Mouse (Mus musculus) lung, embryonic 16.5 days (tissue): ENCODE data around the gene Lct. TPM values are rescaled to one million over a fixed set of nuclear protein-coding genes. Genes with fewer than 3 reads are reported as not detected.

Experiments used
- ATAC-seq: fragments of 200-750 bp; cut with Nextera tagmentation; 2 replicates; pipeline ENCODE4 v1.8.0; 2017; ENCODE audit warnings: low read depth, mild to moderate bottlenecking, moderate library complexity
- H3K27ac ChIP-seq: fragments of 300-500 bp; sonication (generic); 2 replicates; pipeline ENCODE4 v1.5.1; 2014; ENCODE audit warnings: mild to moderate bottlenecking, control low read depth, low read length
- H3K27me3 ChIP-seq: fragments of 300-500 bp; sonication (generic); 2 replicates; pipeline ENCODE4 v1.6.1; 2014; ENCODE audit warnings: low read depth, low read length, mixed read lengths; ENCODE audit not compliant: control insufficient read depth, insufficient read depth
- H3K36me3 ChIP-seq: fragments of 300-500 bp; sonication (generic); 2 replicates; pipeline ENCODE4 v1.6.1; 2014; ENCODE audit warnings: low read length; ENCODE audit not compliant: control insufficient read depth, insufficient read depth
- H3K4me1 ChIP-seq: fragments of 300-500 bp; sonication (generic); replicated peaks from 2 replicates; pipeline ENCODE4 v1.6.1; 2014; ENCODE audit warnings: low read length, mixed read lengths; ENCODE audit not compliant: control insufficient read depth, insufficient read depth
- H3K4me2 ChIP-seq: fragments of 300-500 bp; sonication (generic); 2 replicates; pipeline ENCODE4 v1.6.1; 2014; ENCODE audit warnings: low read depth, low read length, control low read depth
- H3K4me3 ChIP-seq: fragments of 300-500 bp; sonication (generic); 2 replicates; pipeline ENCODE4 v1.5.1; 2014; ENCODE audit warnings: mild to moderate bottlenecking, low read length, control low read depth
- H3K9ac ChIP-seq: fragments of 300-500 bp; sonication (generic); 2 replicates; pipeline ENCODE4 v1.6.1; 2014; ENCODE audit warnings: low read length, control low read depth
- H3K9me3 ChIP-seq: fragments of 300-500 bp; sonication (generic); 2 replicates; pipeline ENCODE4 v1.6.1; 2016; ENCODE audit warnings: low read length; ENCODE audit not compliant: control insufficient read depth
- WGBS: fragments of 180-500 bp; shearing (Covaris S2); extraction: QIAGEN DNeasy Blood & Tissue Kit; methylation state at CpG from one replicate; pipeline ENCODE4 v1.1.7; 2014; 5-methylcytosine and 5-hydroxymethylcytosine counted together
- polyA plus RNA-seq: library from polyadenylated mRNA; unstranded; fragments of >200 nt; fragmentation: Nextera tagmentation; extraction: Ambion mirVana; gene quantifications from 2 replicates; pipeline ENCODE4 v1.2.1, GENCODE M21; 2015

Lct gene
- polyA plus RNA-seq, 1 experiment from 2014 or later, result 0.09 TPM

- H3K27ac ChIP-seq, result no peak overlapping the region
- no peak for ATAC-seq
- no peaks in the 10 kb centered on the region for H3K4me1 ChIP-seq
- H3K27me3 ChIP-seq, result no peaks in the 10 kb centered on the region
- WGBS, result 53% methylated on average over 4 of the region's 4 CpGs
- no peaks in the 10 kb centered on the region for H3K36me3 ChIP-seq
- no peaks in the 10 kb centered on the region for H3K9me3 ChIP-seq
- H3K9ac ChIP-seq, result no peak overlapping the region
- H3K4me2 ChIP-seq, result no peak overlapping the region
- no peak overlapping the region for H3K4me3 ChIP-seq
Measured at GRCm38 (mm10) chr1:128314665-128315064, 13.5 kb downstream of the Lct start.

- no peak for ATAC-seq
- H3K36me3 ChIP-seq, result no peaks in the 10 kb centered on the region
- WGBS, result 81% methylated on average over 3 of the region's 3 CpGs
Measured at GRCm38 (mm10) chr1:128309043-128309442, 19.1 kb downstream of the Lct start.

GRCm38 (mm10) chr1:128303900-128304299 is 24.2 kb downstream of the Lct start:
- no peak overlapping the region for H3K4me3 ChIP-seq
- H3K27ac ChIP-seq, result no peak overlapping the region
- H3K4me1 ChIP-seq, result no peaks in the 10 kb centered on the region
- H3K9ac ChIP-seq, result no peak overlapping the region
- no peaks in the 10 kb centered on the region for H3K27me3 ChIP-seq
- H3K4me2 ChIP-seq, result no peak overlapping the region
- no peak for ATAC-seq
- no peaks in the 10 kb centered on the region for H3K36me3 ChIP-seq
- WGBS, result 88% methylated on average over 16 of the region's 16 CpGs
- no peaks in the 10 kb centered on the region for H3K9me3 ChIP-seq

More at GRCm38 (mm10) chr1:128309043-128309442, 19.1 kb downstream of the Lct start:
- Histone ChIP-seq H3K4me1 (no peaks in the 10 kb centered on the region), H3K27ac (no peak overlapping the region), H3K27me3 (no peaks in the 10 kb centered on the region), H3K4me2 (no peak overlapping the region), H3K4me3 (no peak overlapping the region), H3K9me3 (no peaks in the 10 kb centered on the region), H3K9ac (no peak overlapping the region)

- Histone ChIP-seq H3K4me2 (no peak overlapping the region), H3K27ac (no peak overlapping the region), H3K9me3 (no peaks in the 10 kb centered on the region), H3K9ac (no peak overlapping the region), H3K4me1 (no peaks in the 10 kb centered on the region), H3K27me3 (no peaks in the 10 kb centered on the region), H3K4me3 (no peak overlapping the region), H3K36me3 (no peaks in the 10 kb centered on the region)
- ATAC-seq, result no peak
- WGBS, result 73% methylated on average over 5 of the region's 5 CpGs
Measured at GRCm38 (mm10) chr1:128295717-128296528, 32.2 kb downstream of the Lct start.

GRCm38 (mm10) chr1:128295296-128295695 is 32.8 kb downstream of the Lct start:
- ATAC-seq, result no peak
- 57% methylated on average over 8 of the region's 8 CpGs for WGBS
- no peaks in the 10 kb centered on the region for H3K4me1 ChIP-seq
- H3K9ac ChIP-seq, result no peak overlapping the region
- no peak overlapping the region for H3K4me3 ChIP-seq
- H3K27me3 ChIP-seq, result no peaks in the 10 kb centered on the region
- no peaks in the 10 kb centered on the region for H3K36me3 ChIP-seq
- H3K9me3 ChIP-seq, result no peaks in the 10 kb centered on the region
- no peak overlapping the region for H3K4me2 ChIP-seq
- no peak overlapping the region for H3K27ac ChIP-seq

- Histone ChIP-seq H3K9ac (no peak overlapping the region), H3K9me3 (no peaks in the 10 kb centered on the region)
- WGBS, result 80% methylated on average over 12 of the region's 12 CpGs
Measured at GRCm38 (mm10) chr1:128293524-128293923, 34.6 kb downstream of the Lct start.

GRCm38 (mm10) chr1:128290295-128290694 is 37.8 kb downstream of the Lct start:
- Histone ChIP-seq H3K4me3 (no peak overlapping the region), H3K27me3 (no peaks in the 10 kb centered on the region), H3K9me3 (no peaks in the 10 kb centered on the region), H3K9ac (no peak overlapping the region), H3K4me1 (no peaks in the 10 kb centered on the region), H3K4me2 (no peak overlapping the region), H3K27ac (no peak overlapping the region), H3K36me3 (no peaks in the 10 kb centered on the region)
- no peak for ATAC-seq
- 85% methylated on average over 5 of the region's 5 CpGs for WGBS

More at GRCm38 (mm10) chr1:128293524-128293923, 34.6 kb downstream of the Lct start:
- Histone ChIP-seq H3K4me2 (no peak overlapping the region), H3K27me3 (no peaks in the 10 kb centered on the region), H3K27ac (no peak overlapping the region), H3K4me1 (no peaks in the 10 kb centered on the region), H3K4me3 (no peak overlapping the region), H3K36me3 (no peaks in the 10 kb centered on the region)
- ATAC-seq, result no peak

GRCm38 (mm10) chr1:128285136-128285535 is 43.0 kb downstream of the Lct start:
- no peak overlapping the region for H3K4me2 ChIP-seq
- no peak overlapping the region for H3K4me3 ChIP-seq
- 87% methylated on average over 9 of the region's 9 CpGs for WGBS
- no peak overlapping the region for H3K27ac ChIP-seq
- no peak overlapping the region for H3K9ac ChIP-seq
- H3K36me3 ChIP-seq, result peaks cover 7% of the 10 kb centered on the region
- H3K4me1 ChIP-seq, result no peaks in the 10 kb centered on the region
- H3K27me3 ChIP-seq, result no peaks in the 10 kb centered on the region
- ATAC-seq, result no peak
- H3K9me3 ChIP-seq, result no peaks in the 10 kb centered on the region

GRCm38 (mm10) chr1:128284157-128284690 is 43.9 kb downstream of the Lct start:
- WGBS, result 77% methylated on average over 8 of the region's 8 CpGs
- peaks cover 15% of the 10 kb centered on the region for H3K36me3 ChIP-seq
- no peak overlapping the region for H3K4me2 ChIP-seq
- no peaks in the 10 kb centered on the region for H3K27me3 ChIP-seq
- no peak overlapping the region for H3K9ac ChIP-seq
- no peaks in the 10 kb centered on the region for H3K9me3 ChIP-seq
- H3K4me3 ChIP-seq, result no peak overlapping the region
- ATAC-seq, result no peak
- no peak overlapping the region for H3K27ac ChIP-seq
- no peaks in the 10 kb centered on the region for H3K4me1 ChIP-seq
